Mouse (Mus musculus) small intestine, adult 2 months (tissue): ENCODE data around the gene H3f3a.

ENCODE experiments used
- CTCF ChIP-seq: fragments of 200-500 bp; IDR thresholded peaks from 2 replicates; pipeline ENCODE4 v1.5.1; 2012; ENCODE audit warnings: low read depth, mild to moderate bottlenecking, control low read depth, inconsistent platforms, low read length, moderate library complexity, mixed read lengths; ENCODE audit not compliant: insufficient replicate concordance, insufficient read length; ENCODE audit errors: extremely low read depth
- POLR2A ChIP-seq: fragments of 200-500 bp; IDR thresholded peaks from 2 replicates; pipeline ENCODE4 v1.6.1; 2012; ENCODE audit warnings: low read depth, mild to moderate bottlenecking, control low read depth, inconsistent platforms, low read length, moderate library complexity

- TF ChIP-seq CTCF, result no peak
- TF ChIP-seq POLR2A, result no peak
Observed at GRCm38 (mm10) chr1:180766557-180766956, 47.2 kb downstream of the H3f3a start.
